Mouse (Mus musculus) hindbrain, embryonic 13.5 days (tissue): ENCODE results near the gene Svbp. TPM values are rescaled to one million over a fixed set of nuclear protein-coding genes. Genes with fewer than 3 reads are reported as not detected.

Experiments used
- ATAC-seq: fragments of 200-750 bp; cut with Nextera tagmentation; 2 replicates; pipeline ENCODE4 v1.8.0; 2017; ENCODE audit warnings: moderate TSS enrichment; ENCODE audit not compliant: low FRiP score
- H3K27ac ChIP-seq: fragments of 300-500 bp; sonication (generic); 2 replicates; pipeline ENCODE4 v1.5.1; 2015; ENCODE audit warnings: inconsistent platforms, mild to moderate bottlenecking, moderate library complexity
- H3K27me3 ChIP-seq: fragments of 300-500 bp; sonication (generic); 2 replicates; pipeline ENCODE4 v1.6.1; 2015; ENCODE audit warnings: mild to moderate bottlenecking, inconsistent platforms
- H3K36me3 ChIP-seq: fragments of 300-500 bp; sonication (generic); 2 replicates; pipeline ENCODE4 v1.6.1; 2015; ENCODE audit warnings: mild to moderate bottlenecking, inconsistent platforms
- H3K4me1 ChIP-seq: fragments of 300-500 bp; sonication (generic); replicated peaks from 2 replicates; pipeline ENCODE4 v1.6.1; 2015; ENCODE audit warnings: inconsistent platforms
- H3K4me2 ChIP-seq: fragments of 300-500 bp; sonication (generic); 2 replicates; pipeline ENCODE4 v1.6.1; 2015; ENCODE audit warnings: inconsistent platforms, mild to moderate bottlenecking, moderate library complexity
- H3K4me3 ChIP-seq: fragments of 300-500 bp; sonication (generic); 2 replicates; pipeline ENCODE4 v1.5.1; 2015; ENCODE audit warnings: mild to moderate bottlenecking, inconsistent platforms
- H3K9ac ChIP-seq: fragments of 300-500 bp; sonication (generic); 2 replicates; pipeline ENCODE4 v1.6.1; 2015; ENCODE audit warnings: mild to moderate bottlenecking, inconsistent platforms
- H3K9me3 ChIP-seq: fragments of 300-500 bp; sonication (generic); 2 replicates; pipeline ENCODE4 v1.6.1; 2016; ENCODE audit warnings: inconsistent platforms
- WGBS: fragments of 180-500 bp; shearing (Covaris S2); methylation state at CpG from one replicate; pipeline ENCODE4 v1.1.7; 2015; 5-methylcytosine and 5-hydroxymethylcytosine counted together
- polyA plus RNA-seq: library from polyadenylated mRNA; unstranded; fragments of >200 nt; fragmentation: Nextera tagmentation; extraction: Ambion mirVana; gene quantifications from 2 replicates; pipeline ENCODE4 v1.2.1, GENCODE M21; 2015

Gene Svbp
- polyA plus RNA-seq, 1 experiment from 2014 or later, result 245 TPM

DNA sequence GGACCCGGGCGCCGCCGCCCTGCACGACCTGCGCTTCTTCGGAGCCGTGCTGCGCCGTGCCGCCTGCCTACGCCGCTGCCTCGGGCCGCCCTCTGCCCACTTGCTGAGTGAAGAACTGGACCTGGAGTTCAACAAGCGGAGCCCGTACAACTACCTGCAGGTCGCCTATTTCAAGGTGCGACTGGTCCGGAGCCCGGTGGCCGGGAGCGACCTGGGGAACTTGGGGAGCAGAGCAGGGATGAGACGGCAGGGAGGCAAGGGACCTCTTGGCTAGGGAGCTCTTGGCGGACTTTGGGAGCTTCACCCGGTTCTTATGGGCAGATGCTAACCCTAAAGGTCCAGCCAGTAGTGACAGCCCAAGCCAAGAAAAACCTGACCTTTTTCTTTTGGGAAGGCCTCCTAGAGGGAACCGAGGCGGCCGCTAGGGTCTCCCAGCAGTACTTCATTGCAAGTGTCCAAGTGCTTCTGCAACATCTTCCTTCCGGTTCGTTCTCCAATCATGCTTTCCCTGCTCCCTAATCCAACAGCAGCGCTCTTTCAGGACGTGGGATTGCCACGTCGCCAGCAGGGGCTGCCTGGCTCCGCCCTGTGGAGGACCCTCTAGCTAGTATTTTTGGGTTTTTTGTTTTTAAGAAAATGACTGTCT lies 38.3 kb downstream of the Svbp start:
- Histone ChIP-seq H3K4me2 (peak overlapping the region; percentile 93), H3K27ac (peak overlapping the region; percentile 77), H3K9ac (peak overlapping the region; percentile 86), H3K9me3 (no peaks in the 10 kb centered on the region), H3K4me3 (peak overlapping the region; percentile 92), H3K36me3 (peaks cover 20% of the 10 kb centered on the region), H3K27me3 (no peaks in the 10 kb centered on the region), H3K4me1 (peaks cover 27% of the 10 kb centered on the region)
- ATAC-seq, result peak; percentile 11
- under 1% methylated on average over 36 of the region's 36 CpGs for WGBS

GRCm38 (mm10) chr4:119234348-119234747 lies 39.2 kb downstream of the Svbp start:
- WGBS, result 84% methylated on average over 3 of the region's 3 CpGs
- Histone ChIP-seq H3K9ac (peak overlapping the region; percentile 86), H3K4me3 (peak overlapping the region; percentile 92), H3K36me3 (peaks cover 19% of the 10 kb centered on the region), H3K9me3 (no peaks in the 10 kb centered on the region), H3K27me3 (no peaks in the 10 kb centered on the region), H3K4me2 (peak overlapping the region; percentile 93), H3K27ac (no peak overlapping the region), H3K4me1 (peaks cover 27% of the 10 kb centered on the region)
- ATAC-seq, result no peak

GRCm38 (mm10) chr4:119238661-119239060 lies 43.6 kb downstream of the Svbp start:
- Histone ChIP-seq H3K4me2 (no peak overlapping the region), H3K9me3 (no peaks in the 10 kb centered on the region), H3K9ac (no peak overlapping the region; the same call in 1 of the 2 replicates), H3K4me3 (no peak overlapping the region), H3K27me3 (no peaks in the 10 kb centered on the region), H3K27ac (no peak overlapping the region), H3K36me3 (peaks cover 49% of the 10 kb centered on the region), H3K4me1 (peaks cover 19% of the 10 kb centered on the region)
- ATAC-seq, result 0 out of 2 replicates have a peak, but pooled peaks have one; percentile 21
- WGBS, result 80% methylated on average over 3 of the region's 3 CpGs

GRCm38 (mm10) chr4:119239181-119239682 lies 44.1 kb downstream of the Svbp start:
- 44% methylated on average over 12 of the region's 12 CpGs for WGBS
- H3K36me3 ChIP-seq, result peaks cover 55% of the 10 kb centered on the region
- ATAC-seq, result peak; percentile 21; the same call in 1 of the 2 replicates

DNA sequence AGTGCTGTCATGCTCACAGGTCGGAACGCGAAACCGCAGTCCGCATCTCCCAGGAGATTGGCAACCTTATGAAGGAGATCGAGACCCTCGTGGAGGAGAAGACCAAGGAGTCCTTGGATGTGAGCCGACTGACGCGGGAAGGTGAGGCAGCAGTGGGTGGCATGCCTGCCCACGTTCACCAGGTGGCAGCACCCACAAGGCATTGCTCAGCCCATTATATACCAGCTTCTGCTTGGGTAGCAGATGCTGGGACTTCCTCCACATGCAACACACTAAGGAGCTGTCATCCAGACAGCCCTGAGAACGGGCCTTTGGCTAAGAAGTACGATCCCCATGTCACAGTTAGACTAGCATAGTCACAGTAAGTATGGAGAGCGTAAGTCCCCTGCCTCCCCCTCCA lies 46.6 kb downstream of the Svbp start:
- Histone ChIP-seq H3K4me1 (0 out of 2 replicates have a peak, but pooled peaks cover 7% of the 10 kb centered on the region), H3K9ac (no peak overlapping the region), H3K4me3 (no peak overlapping the region), H3K27me3 (no peaks in the 10 kb centered on the region), H3K36me3 (peaks cover 72% of the 10 kb centered on the region), H3K4me2 (no peak overlapping the region), H3K27ac (no peak overlapping the region; the same call in 1 of the 2 replicates), H3K9me3 (no peaks in the 10 kb centered on the region)
- 92% methylated on average over 14 of the region's 14 CpGs for WGBS
- ATAC-seq, result no peak

More at GRCm38 (mm10) chr4:119239181-119239682, 44.1 kb downstream of the Svbp start:
- H3K9me3 ChIP-seq, result no peaks in the 10 kb centered on the region
- H3K4me3 ChIP-seq, result no peak overlapping the region
- H3K4me2 ChIP-seq, result no peak overlapping the region
- peaks cover 13% of the 10 kb centered on the region for H3K4me1 ChIP-seq
- H3K9ac ChIP-seq, result peak overlapping the region; percentile 31
- H3K27ac ChIP-seq, result peak overlapping the region; percentile 70
- H3K27me3 ChIP-seq, result no peaks in the 10 kb centered on the region

GRCm38 (mm10) chr4:119242571-119242970 lies 47.5 kb downstream of the Svbp start:
- H3K4me3 ChIP-seq, result no peak overlapping the region
- H3K27me3 ChIP-seq, result no peaks in the 10 kb centered on the region
- 96% methylated on average over 12 of the region's 12 CpGs for WGBS
- H3K4me2 ChIP-seq, result no peak overlapping the region
- H3K9ac ChIP-seq, result no peak overlapping the region
- no peak overlapping the region for H3K27ac ChIP-seq
- peaks cover 14% of the 10 kb centered on the region for H3K4me1 ChIP-seq
- H3K9me3 ChIP-seq, result no peaks in the 10 kb centered on the region
- peaks cover 72% of the 10 kb centered on the region for H3K36me3 ChIP-seq
- no peak for ATAC-seq

- H3K4me2 ChIP-seq, result no peak overlapping the region
- peaks cover 81% of the 10 kb centered on the region for H3K36me3 ChIP-seq
- no peak overlapping the region for H3K9ac ChIP-seq
- no peak overlapping the region for H3K27ac ChIP-seq
- no peak overlapping the region for H3K4me3 ChIP-seq
- H3K4me1 ChIP-seq, result peaks cover 15% of the 10 kb centered on the region
- no peaks in the 10 kb centered on the region for H3K9me3 ChIP-seq
- no peak for ATAC-seq
- WGBS, result 82% methylated on average over 22 of the region's 22 CpGs
- H3K27me3 ChIP-seq, result no peaks in the 10 kb centered on the region
Measured at GRCm38 (mm10) chr4:119244468-119245240, 49.5 kb downstream of the Svbp start.

GRCm38 (mm10) chr4:119245556-119245955 lies 50.5 kb downstream of the Svbp start:
- ATAC-seq, result no peak
- 81% methylated on average over 7 of the region's 7 CpGs for WGBS

DNA sequence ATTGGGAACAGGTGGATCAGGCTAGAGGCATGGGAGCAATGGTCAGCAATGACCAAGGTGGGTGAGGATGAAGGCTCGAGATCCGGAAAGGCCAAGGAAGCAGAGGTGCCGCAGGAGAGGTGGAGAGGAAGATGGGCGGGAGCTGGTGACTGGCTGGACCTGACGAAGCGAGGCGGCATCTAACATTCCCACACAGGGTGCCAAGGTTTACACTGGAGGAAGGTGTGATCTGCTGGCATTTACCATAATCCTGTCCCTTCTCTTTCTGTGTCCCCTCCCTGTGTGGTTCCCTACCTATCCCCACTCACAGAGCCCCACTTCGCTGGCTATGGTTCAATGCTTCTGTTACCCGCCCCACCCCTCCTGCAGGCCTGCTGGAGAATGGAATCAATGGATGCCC lies 50.9 kb downstream of the Svbp start:
- 86% methylated on average over 9 of the region's 9 CpGs for WGBS
- H3K4me2 ChIP-seq, result no peak overlapping the region
- H3K9ac ChIP-seq, result no peak overlapping the region
- H3K27ac ChIP-seq, result no peak overlapping the region
- H3K4me3 ChIP-seq, result no peak overlapping the region
- peaks cover 15% of the 10 kb centered on the region for H3K4me1 ChIP-seq
- ATAC-seq, result no peak
- H3K36me3 ChIP-seq, result peaks cover 78% of the 10 kb centered on the region
- H3K9me3 ChIP-seq, result no peaks in the 10 kb centered on the region
- H3K27me3 ChIP-seq, result no peaks in the 10 kb centered on the region

More at GRCm38 (mm10) chr4:119245556-119245955, 50.5 kb downstream of the Svbp start:
- Histone ChIP-seq H3K9ac (no peak overlapping the region), H3K36me3 (peaks cover 81% of the 10 kb centered on the region), H3K4me3 (no peak overlapping the region), H3K4me1 (peaks cover 15% of the 10 kb centered on the region), H3K27me3 (no peaks in the 10 kb centered on the region), H3K4me2 (no peak overlapping the region), H3K9me3 (no peaks in the 10 kb centered on the region), H3K27ac (0 out of 2 replicates have a peak overlapping the region, but pooled peaks have one; percentile 2)

DNA sequence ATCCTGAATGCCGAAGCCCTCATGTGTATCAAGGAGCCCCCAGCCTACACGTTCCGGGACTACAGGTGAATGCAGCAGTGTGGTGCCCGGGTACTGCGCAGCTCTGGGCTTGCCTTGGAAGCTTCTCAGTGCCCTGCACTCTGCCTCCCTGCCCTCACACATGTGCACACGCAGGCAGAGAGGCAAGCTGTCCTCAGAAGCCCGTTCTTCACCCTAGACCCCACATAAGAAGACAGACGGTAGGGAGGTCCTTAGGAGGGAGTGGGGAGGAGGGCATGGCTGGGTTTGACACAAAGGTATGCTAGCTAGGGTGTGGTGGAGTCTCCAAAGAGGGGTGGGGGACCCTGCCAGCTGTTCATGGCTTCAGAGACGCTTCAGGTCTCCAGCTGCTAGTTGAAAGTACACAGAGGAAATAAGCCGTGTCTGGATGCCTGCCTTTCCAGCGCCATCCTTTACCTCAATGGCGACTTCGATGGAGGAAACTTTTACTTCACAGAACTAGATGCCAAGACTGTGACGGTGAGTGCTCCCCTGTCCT lies 51.7 kb downstream of the Svbp start:
- ATAC-seq, result no peak; the same call in 1 of the 2 replicates
- H3K36me3 ChIP-seq, result peaks cover 70% of the 10 kb centered on the region
- H3K9me3 ChIP-seq, result no peaks in the 10 kb centered on the region
- H3K27me3 ChIP-seq, result no peaks in the 10 kb centered on the region
- H3K4me1 ChIP-seq, result peaks cover 15% of the 10 kb centered on the region
- 75% methylated on average over 14 of the region's 14 CpGs for WGBS
- no peak overlapping the region for H3K4me2 ChIP-seq
- no peak overlapping the region for H3K4me3 ChIP-seq
- 0 out of 2 replicates have a peak overlapping the region, but pooled peaks have one; percentile 8 for H3K9ac ChIP-seq
- H3K27ac ChIP-seq, result 0 out of 2 replicates have a peak overlapping the region, but pooled peaks have one; percentile 50

DNA sequence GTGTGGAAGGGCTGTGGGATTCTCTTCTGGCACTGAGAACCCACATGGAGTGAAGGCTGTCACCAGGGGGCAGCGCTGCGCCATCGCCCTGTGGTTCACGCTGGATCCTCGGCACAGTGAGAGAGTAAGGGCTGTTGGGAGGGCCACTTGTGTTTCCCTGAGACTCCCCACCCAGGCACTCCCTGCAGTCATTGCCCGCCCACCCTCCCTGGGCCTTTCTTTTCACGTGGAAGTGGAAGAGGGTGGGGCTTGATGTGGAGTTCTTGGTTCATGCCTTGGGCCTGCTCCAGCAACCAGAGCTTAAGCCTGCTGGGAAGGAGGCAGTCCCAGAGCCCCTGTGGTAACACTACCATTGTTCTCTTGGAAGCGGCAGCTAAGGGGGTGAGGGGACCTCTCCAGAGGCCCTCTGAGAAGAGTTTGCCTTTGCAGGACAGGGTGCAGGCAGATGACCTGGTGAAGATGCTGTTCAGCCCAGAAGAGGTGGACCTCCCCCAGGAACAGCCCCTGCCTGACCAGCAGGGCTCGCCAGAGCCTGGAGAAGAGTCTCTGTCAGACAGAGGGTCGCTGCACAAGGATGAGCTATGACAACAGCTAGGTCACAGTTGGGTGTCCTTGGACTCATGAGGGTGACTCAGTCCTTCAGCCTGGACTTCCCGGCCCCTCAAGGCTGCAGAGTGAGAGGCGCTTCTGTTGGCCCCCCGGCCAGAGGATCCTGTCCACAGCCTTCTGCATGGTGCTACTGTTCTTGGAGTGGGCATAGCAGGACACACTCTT lies 52.5 kb downstream of the Svbp start:
- H3K4me3 ChIP-seq, result no peak overlapping the region
- no peaks in the 10 kb centered on the region for H3K27me3 ChIP-seq
- peak; percentile 62 for ATAC-seq
- H3K9ac ChIP-seq, result 0 out of 2 replicates have a peak overlapping the region, but pooled peaks have one; percentile 35
- H3K4me1 ChIP-seq, result peaks cover 15% of the 10 kb centered on the region
- no peaks in the 10 kb centered on the region for H3K9me3 ChIP-seq
- 27% methylated on average over 13 of the region's 13 CpGs for WGBS
- peaks cover 61% of the 10 kb centered on the region for H3K36me3 ChIP-seq
- no peak overlapping the region for H3K4me2 ChIP-seq
- peak overlapping the region; percentile 50 for H3K27ac ChIP-seq
